Mouse (Mus musculus) CH12.LX (cell line): ENCODE measurements around the gene Trnp1. TPM values are rescaled to one million over a fixed set of nuclear protein-coding genes. Genes with fewer than 3 reads are reported as not detected.

ENCODE experiments used
- DNase-seq: peaks from one replicate; pipeline ENCODE4 v3.0.0-alpha.2; 2013; ENCODE audit errors: extremely low read depth
- H3K27ac ChIP-seq: 2 replicates; pipeline ENCODE4 v1.5.1; 2012; ENCODE audit warnings: low read depth, mild to moderate bottlenecking, control low read depth, moderate library complexity; ENCODE audit not compliant: insufficient read depth
- H3K27me3 ChIP-seq: replicated peaks from 2 replicates; pipeline ENCODE3; 2012; ENCODE audit warnings: inconsistent platforms
- H3K36me3 ChIP-seq, 2 experiments: replicated peaks in 1 of 2; 2 replicates each; pipeline versions ENCODE3 to v1.6.1; 2012; ENCODE audit warnings: inconsistent platforms in 1 of 2, low read length in 1 of 2, mild to moderate bottlenecking in 1 of 2, mixed read lengths in 1 of 2, moderate library complexity in 1 of 2; ENCODE audit not compliant: control insufficient read depth in 1 of 2, insufficient read depth in 1 of 2
- H3K4me1 ChIP-seq, 2 experiments: 2 replicates each; pipeline ENCODE4 v1.6.1; 2012; ENCODE audit warnings: inconsistent platforms in 1 of 2, moderate library complexity in 1 of 2; ENCODE audit not compliant: insufficient read depth in 2 of 2, control insufficient read depth in 1 of 2
- H3K4me2 ChIP-seq: 2 replicates; pipeline ENCODE4 v1.6.1; 2012; ENCODE audit warnings: low read depth, mild to moderate bottlenecking, control low read depth; ENCODE audit not compliant: poor library complexity, insufficient read depth, severe bottlenecking
- H3K4me3 ChIP-seq, 3 experiments: fragments of 150-350 bp in 1 of 3; sonication (generic) in 1 of 3; replicated peaks in 1 of 3; 2 replicates each; pipeline versions ENCODE3 to v1.5.1; 2011 to 2012; ENCODE audit warnings: low read depth in 2 of 3, low read length in 2 of 3, mild to moderate bottlenecking in 2 of 3, moderate library complexity in 2 of 3, control low read depth in 1 of 3, improper control_type of control experiment in 1 of 3, inconsistent platforms in 1 of 3, mixed read lengths in 1 of 3; ENCODE audit not compliant: poor library complexity in 1 of 3
- H3K79me2 ChIP-seq: replicated peaks from 2 replicates; pipeline ENCODE4 v1.6.1; 2012; ENCODE audit warnings: mild to moderate bottlenecking, moderate library complexity; ENCODE audit not compliant: control insufficient read depth, poor library complexity, insufficient read depth, severe bottlenecking; ENCODE audit errors: extremely low read depth
- H3K9ac ChIP-seq: 2 replicates; pipeline ENCODE4 v1.6.1; 2012; ENCODE audit warnings: low read depth, mild to moderate bottlenecking, control low read depth, moderate library complexity; ENCODE audit not compliant: insufficient read depth
- H3K9me3 ChIP-seq: replicated peaks from 2 replicates; pipeline ENCODE3; 2012; ENCODE audit warnings: low read length, inconsistent platforms, mixed read lengths
- BHLHE40 ChIP-seq: IDR thresholded peaks from 2 replicates; pipeline ENCODE4 v1.6.1; 2011; ENCODE audit warnings: mild to moderate bottlenecking, low read depth, low read length, improper control_type of control experiment
- CHD1 ChIP-seq: IDR thresholded peaks from 2 replicates; pipeline ENCODE4 v1.6.1; 2012; ENCODE audit warnings: low read depth, low read length, improper control_type of control experiment, inconsistent platforms
- CHD2 ChIP-seq: IDR thresholded peaks from 2 replicates; pipeline ENCODE4 v1.6.1; 2011; ENCODE audit warnings: low read length, improper control_type of control experiment
- CTCF ChIP-seq, 2 experiments: IDR thresholded peaks in 1 of 2; conservative IDR thresholded peaks in 1 of 2; 2 replicates each; pipeline ENCODE4 v1.5.1; 2011 to 2012; ENCODE audit warnings: low read depth in 2 of 2, low read length in 2 of 2, improper control_type of control experiment in 1 of 2, inconsistent platforms in 1 of 2, mild to moderate bottlenecking in 1 of 2, moderate library complexity in 1 of 2
- E2F4 ChIP-seq: IDR thresholded peaks from 2 replicates; pipeline ENCODE4 v1.6.1; 2011; ENCODE audit warnings: low read depth, low read length, improper control_type of control experiment; ENCODE audit not compliant: insufficient replicate concordance
- EP300 ChIP-seq: IDR thresholded peaks from 2 replicates; pipeline ENCODE4 v1.6.1; 2011; ENCODE audit warnings: low read length, improper control_type of control experiment
- ETS1 ChIP-seq: conservative IDR thresholded peaks from 2 replicates; pipeline ENCODE4 v1.6.1; 2012; ENCODE audit warnings: low read depth, mild to moderate bottlenecking, inconsistent platforms, low read length, improper control_type of control experiment, moderate library complexity
- HCFC1 ChIP-seq: IDR thresholded peaks from 2 replicates; pipeline ENCODE4 v1.6.1; 2012; ENCODE audit warnings: low read depth, mild to moderate bottlenecking, inconsistent platforms, low read length, improper control_type of control experiment
- JUN ChIP-seq: IDR thresholded peaks from 2 replicates; pipeline ENCODE4 v1.6.1; 2011; ENCODE audit warnings: low read depth, mild to moderate bottlenecking, low read length, improper control_type of control experiment, moderate library complexity; ENCODE audit not compliant: insufficient read depth
- MAZ ChIP-seq: IDR thresholded peaks from 2 replicates; pipeline ENCODE4 v1.6.1; 2012; ENCODE audit warnings: low read depth, mild to moderate bottlenecking, inconsistent platforms, low read length, improper control_type of control experiment, moderate library complexity
- NELFE ChIP-seq: IDR thresholded peaks from 2 replicates; pipeline ENCODE4 v1.6.1; 2011; ENCODE audit warnings: low read depth, low read length, improper control_type of control experiment
- POLR2A ChIP-seq: IDR thresholded peaks from 2 replicates; pipeline ENCODE4 v1.6.1; 2011; ENCODE audit warnings: low read depth, mild to moderate bottlenecking, improper control_type of control experiment, low read length
- POLR2AphosphoS2 ChIP-seq: IDR thresholded peaks from 2 replicates; pipeline ENCODE4 v1.6.1; 2011; ENCODE audit warnings: low read depth, low read length, improper control_type of control experiment
- RAD21 ChIP-seq: IDR thresholded peaks from 2 replicates; pipeline ENCODE4 v1.6.1; 2011; ENCODE audit warnings: low read depth, mild to moderate bottlenecking, low read length, improper control_type of control experiment, moderate library complexity
- RCOR1 ChIP-seq: conservative IDR thresholded peaks from 2 replicates; pipeline ENCODE4 v1.6.1; 2012; ENCODE audit warnings: low read depth, mild to moderate bottlenecking, inconsistent platforms, low read length, improper control_type of control experiment
- SMC3 ChIP-seq: IDR thresholded peaks from 2 replicates; pipeline ENCODE4 v1.6.1; 2011; ENCODE audit warnings: low read depth, low read length, improper control_type of control experiment
- TCF12 ChIP-seq: IDR thresholded peaks from 2 replicates; pipeline ENCODE4 v1.6.1; 2014; ENCODE audit warnings: low read depth, mild to moderate bottlenecking, inconsistent platforms, low read length, improper control_type of control experiment
- UBTF ChIP-seq: IDR thresholded peaks from 2 replicates; pipeline ENCODE4 v1.6.1; 2012; ENCODE audit warnings: low read depth, mild to moderate bottlenecking, inconsistent platforms, low read length, improper control_type of control experiment, moderate library complexity
- ZC3H11A ChIP-seq: IDR thresholded peaks from 2 replicates; pipeline ENCODE4 v1.6.1; 2012; ENCODE audit warnings: low read depth, mild to moderate bottlenecking, inconsistent platforms, low read length, improper control_type of control experiment
- ZMIZ1 ChIP-seq: IDR thresholded peaks from 2 replicates; pipeline ENCODE4 v1.6.1; 2012; ENCODE audit warnings: low read depth, mild to moderate bottlenecking, inconsistent platforms, low read length, improper control_type of control experiment
- dilution Hi-C: fragments of 300-500 bp; cut with MboI; formaldehyde crosslinking; loops from 2 replicates; pipeline ENCODE4 v1.14.3; 2020; ENCODE audit warnings: low sequenced_read_pairs; ENCODE audit not compliant: extremely low pct_unique_long_range_greater_than_20kb, extremely low pct_ligation_motif_present
- in situ Hi-C: fragments of 300-500 bp; cut with MboI; formaldehyde crosslinking; loops from 3 replicates; pipeline ENCODE4 v1.14.3; 2019; ENCODE audit warnings: low sequenced_read_pairs, low pct_ligation_motif_present, low pct_unique_long_range_greater_than_20kb, mixed read lengths
- polyA plus RNA-seq: library from polyadenylated mRNA; unstranded; fragments of >175 nt; gene quantifications from 2 replicates; pipeline ENCODE4 v1.2.1, GENCODE M21; 2012; ENCODE audit warnings: low read depth; ENCODE audit not compliant: insufficient read length
- total RNA-seq, 2 experiments: library from RNA; depleted of rRNA; stranded (reverse); fragments of 300-350 nt in 1 of 2; fragments of >200 nt in 1 of 2; gene quantifications; 2 replicates each; pipeline ENCODE4 v1.2.3; 2012 to 2014

The Trnp1 gene
- total and polyA plus RNA-seq, 3 experiments, result not detected

GRCm38 (mm10) chr4:133536081-133536480 lies 37.7 kb upstream of the Trnp1 start:
- Histone ChIP-seq H3K9ac (no peak overlapping the region), H3K27me3 (no peaks in the 10 kb centered on the region), H3K36me3 (peaks cover 84 to 94% of the 10 kb centered on the region in 2 experiments), H3K4me2 (no peak overlapping the region), H3K9me3 (no peaks in the 10 kb centered on the region), H3K79me2 (peaks cover 33% of the 10 kb centered on the region), H3K4me3 (no peak overlapping the region), H3K4me1 (peaks cover 0 to 6% of the 10 kb centered on the region in 2 experiments; a peak in 2 of 4 replicates), H3K27ac (no peak overlapping the region)
- no peak for DNase-seq
- TF ChIP-seq BHLHE40, result no peak
- no peak for TF ChIP-seq ETS1
- TF ChIP-seq EP300, result no peak
- TF ChIP-seq ZC3H11A, result no peak
- TF ChIP-seq RAD21, result no peak
- no peak for TF ChIP-seq ZMIZ1
- no peak for TF ChIP-seq E2F4
- no peak for TF ChIP-seq JUN
- no peak for TF ChIP-seq UBTF
- no peak for TF ChIP-seq RCOR1
- no peak for TF ChIP-seq TCF12
- TF ChIP-seq POLR2A, result no peak
- no peak for TF ChIP-seq CHD1
- TF ChIP-seq NELFE, result no peak
- no peak for TF ChIP-seq POLR2AphosphoS2
- TF ChIP-seq HCFC1, result no peak
- dilution Hi-C loops, result no loop called here
- in situ Hi-C loops, result no loop called here

- Histone ChIP-seq H3K27me3 (no peaks in the 10 kb centered on the region), H3K4me2 (no peak overlapping the region), H3K79me2 (peaks cover 7% of the 10 kb centered on the region; the same call in 1 of the 2 replicates), H3K4me1 (no peaks in the 10 kb centered on the region), H3K9ac (no peak overlapping the region), H3K4me3 (no peak overlapping the region), H3K9me3 (peaks cover 11% of the 10 kb centered on the region), H3K27ac (no peak overlapping the region), H3K36me3 (peaks cover 81 to 95% of the 10 kb centered on the region in 2 experiments)
- TF ChIP-seq E2F4 (no peak), ETS1 (no peak), TCF12 (no peak), SMC3 (no peak), CHD2 (no peak), CTCF (conservative IDR thresholded peaks at IDR 0.05 in 1 of 2, IDR thresholded peaks at IDR 0.05 in 1 of 2; ENCODE audit: low read depth in 2 of 2, low read length in 2 of 2) (peak in 1 of 2 experiments; percentile 26; a peak in 1 of 4 replicates), EP300 (no peak), RAD21 (peak; percentile 8), MAZ (no peak)
- in situ Hi-C loops (no loop called here), dilution Hi-C loops (no loop called here)
- no peak for DNase-seq
These were observed 34.4 kb upstream of the Trnp1 start for GRCm38 (mm10) chr4:133532777-133533176.
